Mouse (Mus musculus) bone marrow, adult 2 months (tissue): ENCODE data around the gene Ganab.

Experiments used
- CTCF ChIP-seq: fragments of 200-500 bp; IDR thresholded peaks from 2 replicates; pipeline ENCODE4 v1.5.1; 2011; ENCODE audit warnings: low read length, control low read depth; ENCODE audit not compliant: control insufficient read depth, insufficient read depth
- POLR2A ChIP-seq: fragments of 200-500 bp; IDR thresholded peaks from 2 replicates; pipeline ENCODE4 v1.6.1; 2011; ENCODE audit warnings: low read depth, mild to moderate bottlenecking, control low read depth, low read length, borderline replicate concordance; ENCODE audit not compliant: control insufficient read depth

DNA sequence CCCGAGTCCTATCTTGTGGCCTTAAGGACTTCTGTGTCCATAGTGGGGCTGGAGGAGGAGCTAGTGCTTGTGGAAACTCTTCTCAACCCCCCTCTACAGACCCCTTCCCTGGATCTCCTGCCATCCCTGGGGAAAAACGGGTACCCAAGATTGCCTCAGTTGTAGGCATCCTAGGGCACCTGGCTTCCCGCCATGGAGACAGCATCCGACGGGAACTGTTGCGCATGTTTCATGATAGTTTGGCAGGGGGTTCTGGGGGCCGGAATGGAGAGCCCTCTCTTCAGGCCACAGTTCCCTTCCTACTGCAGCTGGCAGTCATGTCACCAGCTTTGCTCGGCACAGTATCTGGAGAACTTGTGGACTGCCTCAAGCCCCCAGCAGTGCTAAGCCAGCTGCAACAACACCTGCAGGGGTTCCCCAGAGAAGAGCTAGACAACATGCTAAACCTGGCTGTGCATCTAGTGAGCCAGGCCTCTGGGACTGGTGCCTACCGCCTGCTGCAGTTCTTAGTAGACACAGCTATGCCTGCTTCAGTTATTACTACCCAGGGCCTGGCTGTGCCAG, 2.4 kb upstream of the Ganab start:
- no peak for TF ChIP-seq CTCF
- no peak for TF ChIP-seq POLR2A
